Mouse (Mus musculus) thymus, adult 2 months (tissue): ENCODE measurements around the gene Stum.

ENCODE experiments used
- CTCF ChIP-seq: fragments of 200-500 bp; IDR thresholded peaks from 2 replicates; pipeline ENCODE4 v1.5.1; 2012; ENCODE audit warnings: mild to moderate bottlenecking, control low read depth, low read length, moderate library complexity, borderline replicate concordance; ENCODE audit not compliant: control insufficient read depth, poor library complexity, insufficient read depth; ENCODE audit errors: extremely low read depth
- POLR2A ChIP-seq: fragments of 200-500 bp; IDR thresholded peaks from 2 replicates; pipeline ENCODE4 v1.6.1; 2012; ENCODE audit warnings: mild to moderate bottlenecking, low read length, control low read depth, moderate library complexity; ENCODE audit not compliant: control insufficient read depth, poor library complexity, insufficient read depth; ENCODE audit errors: extremely low read depth

DNA sequence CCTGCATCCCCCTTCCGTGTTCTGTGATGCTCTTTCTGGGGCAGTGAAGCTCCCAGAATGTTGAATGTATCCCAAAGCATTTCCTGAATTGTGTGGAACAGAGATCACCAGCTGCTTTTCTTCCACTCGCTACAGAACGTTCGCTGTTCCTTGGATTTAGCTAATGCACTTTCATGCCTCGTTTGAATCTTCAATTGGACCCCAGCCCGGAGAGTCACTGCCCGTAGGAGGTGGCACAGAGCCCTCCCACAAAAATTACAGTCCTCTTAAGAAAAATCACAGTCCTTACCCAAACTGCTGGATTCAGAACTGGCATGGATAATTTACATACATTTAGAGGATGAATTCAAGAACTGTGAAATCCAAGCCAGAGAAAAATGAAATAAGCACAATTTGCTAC lies 36.9 kb upstream of the Stum start:
- TF ChIP-seq CTCF (no peak), POLR2A (no peak)
